ENCODE assay signal across 9 mouse cellular contexts in the genomic region with DNA sequence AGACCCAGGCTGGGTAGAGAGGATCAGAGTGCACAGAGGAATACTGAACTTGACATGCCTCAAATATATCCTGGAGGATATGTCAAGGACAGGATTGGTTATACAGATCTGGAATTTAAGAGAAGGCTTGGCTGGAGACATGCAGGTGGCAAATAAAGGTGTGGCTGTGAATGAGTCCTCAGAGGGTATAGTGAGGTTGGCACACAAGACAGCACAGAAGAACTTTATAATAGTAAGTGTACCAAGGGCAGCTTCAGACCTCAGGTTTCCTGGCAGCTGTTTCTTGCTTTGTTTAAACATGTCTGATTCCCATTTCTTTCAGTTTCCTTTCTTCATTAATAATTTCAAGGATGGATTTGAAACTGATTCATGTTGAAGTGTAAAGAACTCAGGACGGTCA. TPM values are rescaled to one million over a fixed set of nuclear protein-coding genes. Genes with fewer than 3 reads are reported as not detected.
DNase-seq lines count a peak whose midpoint lies in the region; ATAC-seq and TF ChIP-seq lines count a peak whose summit lies in the region.
"Had no signal": no experiment of that assay in that cellular context is flagged by ENCODE, and none has a peak within 500 bp of the region (broad histone marks: within the 10 kb centered on the region; RNA-seq: fewer than 3 reads in every experiment).

No protein-coding gene starts in this region.

- H3K4me1 ChIP-seq in hindbrain, embryonic 10.5 days (replicated peaks): peaks cover 27% of the 10 kb centered on the region
- H3K4me1 ChIP-seq in hindbrain, embryonic 11.5 days (replicated peaks; ENCODE audit: control insufficient read depth, insufficient read depth, low read length): no peaks in the 10 kb centered on the region
- peaks cover 1% of the 10 kb centered on the region for H3K4me1 ChIP-seq in cortical plate, adult 2 months (ENCODE audit: control insufficient read depth, insufficient read depth, low read length)
- peaks cover 39% of the 10 kb centered on the region for H3K4me1 ChIP-seq in hindbrain, embryonic 13.5 days (replicated peaks)

- no peak for TF ChIP-seq CTCF in cortical plate, adult 2 months (IDR thresholded peaks at IDR 0.05; ENCODE audit: extremely low read depth, insufficient read depth, low read length)

- no peak overlapping the region for H3K27ac ChIP-seq in hindbrain, embryonic 10.5 days
- H3K27ac ChIP-seq in hindbrain, embryonic 11.5 days (ENCODE audit: low read depth, low read length): no peak overlapping the region
- no peak overlapping the region for H3K27ac ChIP-seq in cortical plate, adult 2 months (ENCODE audit: insufficient read depth, low read length)
- H3K27ac ChIP-seq in hindbrain, embryonic 13.5 days: no peak overlapping the region

- no peak for ATAC-seq in hindbrain, embryonic 11.5 days (ENCODE audit: low FRiP score)
- ATAC-seq in hindbrain, embryonic 13.5 days (ENCODE audit: low FRiP score): no peak

- peaks cover 9% of the 10 kb centered on the region; the same call in 1 of the 2 replicates for H3K36me3 ChIP-seq in hindbrain, embryonic 10.5 days
- no peaks in the 10 kb centered on the region for H3K36me3 ChIP-seq in hindbrain, embryonic 11.5 days (ENCODE audit: control insufficient read depth, insufficient read depth, low read length)
- no peaks in the 10 kb centered on the region for H3K36me3 ChIP-seq in hindbrain, embryonic 13.5 days

- TF ChIP-seq POLR2A in cortical plate, adult 2 months (IDR thresholded peaks at IDR 0.05; ENCODE audit: extremely low read depth, insufficient read depth, low read length): no peak

- DNase-seq in hindbrain, embryonic 10.5 days (ENCODE audit: low spot score): no peak
- no peak for DNase-seq in hindbrain, embryonic 11.5 days (ENCODE audit: low spot score)
- DNase-seq in lung, postnatal 36 days: peak; percentile 38
- no peak for DNase-seq in cerebellum, adult 11 months
- no peak for DNase-seq in layer of hippocampus, postnatal 14 days (ENCODE audit: low spot score in 2 of 2)
- no peak for DNase-seq in cerebellum, postnatal 4 days (ENCODE audit: low spot score in 2 of 2)

- H3K9me3 ChIP-seq in hindbrain, embryonic 10.5 days: no peaks in the 10 kb centered on the region
- no peaks in the 10 kb centered on the region for H3K9me3 ChIP-seq in hindbrain, embryonic 11.5 days (ENCODE audit: control insufficient read depth, low read length)
- no peaks in the 10 kb centered on the region for H3K9me3 ChIP-seq in hindbrain, embryonic 13.5 days

- 93% methylated on average over 1 of the region's 1 CpGs for WGBS in hindbrain, embryonic 10.5 days
- WGBS in hindbrain, embryonic 11.5 days: 92% methylated on average over 1 of the region's 1 CpGs
- 94% methylated on average over 1 of the region's 1 CpGs for WGBS in hindbrain, embryonic 13.5 days

- H3K27me3 ChIP-seq in hindbrain, embryonic 10.5 days (ENCODE audit: insufficient read depth, poor library complexity, severe bottlenecking): no peaks in the 10 kb centered on the region
- H3K27me3 ChIP-seq in hindbrain, embryonic 11.5 days (ENCODE audit: control insufficient read depth, insufficient read depth, low read length): no peaks in the 10 kb centered on the region
- H3K27me3 ChIP-seq in hindbrain, embryonic 13.5 days: no peaks in the 10 kb centered on the region

- no peak overlapping the region for H3K4me2 ChIP-seq in hindbrain, embryonic 11.5 days (replicated peaks; ENCODE audit: low read depth, low read length)
- H3K4me2 ChIP-seq in hindbrain, embryonic 13.5 days: peak overlapping the region; percentile 82; the same call in 1 of the 2 replicates

- peak overlapping the region; percentile 93 for H3K4me3 ChIP-seq in hindbrain, embryonic 10.5 days
- H3K4me3 ChIP-seq in hindbrain, embryonic 11.5 days (ENCODE audit: low read depth, low read length): no peak overlapping the region
- H3K4me3 ChIP-seq in cortical plate, adult 2 months (ENCODE audit: insufficient read depth, low read length): peak overlapping the region; percentile 57; the same call in 1 of the 2 replicates
- peak overlapping the region; percentile 88 for H3K4me3 ChIP-seq in hindbrain, embryonic 13.5 days

- no peak overlapping the region for H3K9ac ChIP-seq in hindbrain, embryonic 11.5 days (ENCODE audit: low read depth, low read length)
- H3K9ac ChIP-seq in hindbrain, embryonic 13.5 days: peak overlapping the region; percentile 26; the same call in 1 of the 2 replicates

RNA-seq across cellular contexts. Expression of gene Lrrc51, which starts 1.1 kb away (rescaled TPM):
- 9.6 and 13.8 TPM in 2 replicates for polyA plus RNA-seq in hindbrain, embryonic 10.5 days (2016; fragmentation: Nextera tagmentation; extraction: Ambion mirVana)
- 11.4 and 12.2 TPM in 2 replicates for polyA plus RNA-seq in hindbrain, embryonic 11.5 days (2014; fragmentation: Nextera tagmentation; extraction: Ambion mirVana)
- 11.8 and 12.6 TPM in 2 replicates for polyA plus RNA-seq in cortical plate, adult 2 months (2012; rRNA removed)
- polyA plus RNA-seq in hindbrain, embryonic 13.5 days (2015; fragmentation: Nextera tagmentation; extraction: Ambion mirVana): 10.9 and 12.1 TPM in 2 replicates
- 1 to 10 TPM; 4.8 to 7.4 TPM for total RNA-seq in layer of hippocampus, postnatal 14 days (2021)

RNA-seq across cellular contexts. Expression of gene Numa1, which starts 1.4 kb away (rescaled TPM):
- polyA plus RNA-seq in hindbrain, embryonic 10.5 days (2016; fragmentation: Nextera tagmentation; extraction: Ambion mirVana): 79.0 and 80.6 TPM in 2 replicates
- 86.9 and 88.9 TPM in 2 replicates for polyA plus RNA-seq in hindbrain, embryonic 11.5 days (2014; fragmentation: Nextera tagmentation; extraction: Ambion mirVana)
- 51.6 and 54.9 TPM in 2 replicates for polyA plus RNA-seq in cortical plate, adult 2 months (2012; rRNA removed)
- polyA plus RNA-seq in hindbrain, embryonic 13.5 days (2015; fragmentation: Nextera tagmentation; extraction: Ambion mirVana): 50.8 and 53.3 TPM in 2 replicates
- 10 to 100 TPM; 73.4 to 75.3 TPM for total RNA-seq in layer of hippocampus, postnatal 14 days (2021)

RNA-seq across cellular contexts. Expression of gene Tomt, which starts 26.4 kb away (rescaled TPM):
- polyA plus RNA-seq in hindbrain, embryonic 10.5 days (2016; fragmentation: Nextera tagmentation; extraction: Ambion mirVana): 0.31 and 0.75 TPM in 2 replicates
- polyA plus RNA-seq in hindbrain, embryonic 11.5 days (2014; fragmentation: Nextera tagmentation; extraction: Ambion mirVana): 0.48 and 0.89 TPM in 2 replicates
- 0.15 and 0.19 TPM in 2 replicates for polyA plus RNA-seq in cortical plate, adult 2 months (2012; rRNA removed)
- 0.40 and 0.48 TPM in 2 replicates for polyA plus RNA-seq in hindbrain, embryonic 13.5 days (2015; fragmentation: Nextera tagmentation; extraction: Ambion mirVana)
- under 1 TPM; 0.18 to 0.21 TPM for total RNA-seq in layer of hippocampus, postnatal 14 days (2021)
- total RNA-seq: neutrophil, adult 5-6 weeks had no signal

RNA-seq across cellular contexts. Expression of gene Lamtor1, which starts 26.8 kb away (rescaled TPM):
- polyA plus RNA-seq in hindbrain, embryonic 10.5 days (2016; fragmentation: Nextera tagmentation; extraction: Ambion mirVana): 165 and 173 TPM in 2 replicates
- 127 TPM in 2 replicates for polyA plus RNA-seq in hindbrain, embryonic 11.5 days (2014; fragmentation: Nextera tagmentation; extraction: Ambion mirVana)
- polyA plus RNA-seq in cortical plate, adult 2 months (2012; rRNA removed): 199 and 213 TPM in 2 replicates
- polyA plus RNA-seq in hindbrain, embryonic 13.5 days (2015; fragmentation: Nextera tagmentation; extraction: Ambion mirVana): 151 and 156 TPM in 2 replicates
- 100 to 1,000 TPM in 1 of 2 experiments, 10 to 100 TPM in 1; 98.7 to 102 TPM for total RNA-seq in layer of hippocampus, postnatal 14 days (2021)
